Mouse (Mus musculus) stomach, postnatal 0 days (tissue): ENCODE measurements at regions not wholly inside any gene's neighbourhood (a gene's known extent, or its start where the extent isn't known, plus 50 kb on each side); places are given as distances from the start of the nearest gene placed in this dataset.

Experiments used
- CTCF ChIP-seq: IDR thresholded peaks from 2 replicates; pipeline ENCODE4 v1.5.1; 2016; ENCODE audit warnings: antibody characterized with exemption, low read depth, mild to moderate bottlenecking, moderate library complexity
- EP300 ChIP-seq: optimal IDR thresholded peaks from 2 replicates; pipeline ENCODE3; 2016; ENCODE audit warnings: antibody characterized with exemption

DNA sequence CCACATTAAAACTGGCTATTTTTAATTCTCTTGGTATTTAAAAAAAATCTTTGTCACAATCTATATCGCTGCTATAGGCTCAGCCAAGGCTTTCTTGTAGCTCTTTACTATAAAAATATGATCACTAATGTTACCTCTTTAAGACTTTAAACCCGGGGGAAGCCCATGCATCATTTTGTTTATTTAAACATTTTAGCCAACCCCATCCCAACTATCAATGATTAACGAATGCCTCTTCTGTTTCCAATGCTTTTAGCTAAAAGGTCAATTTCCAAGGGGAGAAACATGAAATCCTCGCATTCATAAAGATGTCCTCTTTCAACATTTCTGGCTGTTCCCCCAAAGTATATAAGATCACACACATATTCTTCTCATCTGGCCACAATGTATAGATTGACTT lies 153.6 kb upstream of the Pou3f3 start:
- no peak for TF ChIP-seq CTCF
- no peak for TF ChIP-seq EP300
